Mouse (Mus musculus): ENCODE measurements around the gene Dmtf1.

DNA sequence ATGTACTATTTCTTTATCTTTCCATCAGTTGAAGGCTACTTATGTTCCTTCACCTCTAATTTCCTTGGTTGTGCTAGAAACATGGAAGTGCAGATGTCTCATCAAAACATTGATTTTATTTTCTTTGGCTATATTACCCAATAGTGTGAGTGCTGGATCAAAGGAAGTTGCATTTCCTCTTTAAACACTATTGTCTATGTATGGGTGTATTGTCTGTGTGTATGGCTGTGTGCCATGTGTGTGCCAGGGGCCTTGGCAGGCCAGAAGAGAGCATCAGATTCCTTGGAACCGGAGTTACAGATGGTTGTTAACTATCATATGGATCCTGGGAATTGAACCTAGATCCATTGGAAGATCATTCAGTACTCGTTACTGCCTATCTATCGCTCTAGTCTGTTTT, 90.2 kb downstream of the Dmtf1 start:
- TF ChIP-seq CTCF (IDR thresholded peaks at IDR 0.05; ENCODE audit: extremely low read depth, insufficient read depth, low read length) (no peak), POLR2A (IDR thresholded peaks at IDR 0.05; ENCODE audit: extremely low read depth, insufficient read depth, low read length) (no peak)

All from cortical plate, adult 2 months (tissue).